Comparison of ENCODE assay signal across 8 mouse cellular contexts in genomic region chr15:79946022-79946421, GRCm38 (mm10). TPM values are rescaled to one million over a fixed set of nuclear protein-coding genes. Genes with fewer than 3 reads are reported as not detected.
A peak's percentile ranks its signal among the peaks of the same experiment; 100 is the strongest.
DNase-seq lines count a peak whose midpoint lies in the region; ATAC-seq and TF ChIP-seq lines count a peak whose summit lies in the region.

No protein-coding gene starts in this region.

- no peak overlapping the region for H3K4me2 ChIP-seq in CH12.LX (ENCODE audit: insufficient read depth, low read depth, poor library complexity, severe bottlenecking)
- H3K4me2 ChIP-seq in forebrain, embryonic 14.5 days (ENCODE audit: low read length): no peak overlapping the region
- H3K4me2 ChIP-seq in liver, postnatal 0 days (ENCODE audit: low read depth, low read length): no peak overlapping the region
- no peak overlapping the region for H3K4me2 ChIP-seq in neural tube, embryonic 15.5 days

- H3K27ac ChIP-seq in CH12.LX (ENCODE audit: insufficient read depth, low read depth): no peak overlapping the region
- no peak overlapping the region for H3K27ac ChIP-seq in forebrain, embryonic 14.5 days (ENCODE audit: low read depth, low read length)
- H3K27ac ChIP-seq in liver, postnatal 0 days (ENCODE audit: low read depth): no peak overlapping the region
- H3K27ac ChIP-seq in neural tube, embryonic 15.5 days (replicated peaks): no peak overlapping the region

- no peaks in the 10 kb centered on the region for H3K27me3 ChIP-seq in CH12.LX (replicated peaks)
- H3K27me3 ChIP-seq in forebrain, embryonic 14.5 days (replicated peaks; ENCODE audit: control insufficient read depth, insufficient read depth, low read length): no peaks in the 10 kb centered on the region
- no peaks in the 10 kb centered on the region; the same call in 1 of the 2 replicates for H3K27me3 ChIP-seq in liver, postnatal 0 days (ENCODE audit: insufficient read depth, low read length)
- H3K27me3 ChIP-seq in neural tube, embryonic 15.5 days (replicated peaks): 0 out of 2 replicates have a peak, but pooled peaks cover 3% of the 10 kb centered on the region

- DNase-seq in CH12.LX (ENCODE audit: extremely low read depth): peak; percentile 88
- peak; percentile 81 for DNase-seq in c-Kit-positive CD71-positive TER-119-negative erythroid progenitor cells, embryonic 14.5 days (ENCODE audit: low read depth)
- peak; percentile 93 for DNase-seq in forebrain, embryonic 14.5 days (ENCODE audit: low spot score)
- DNase-seq in heart, postnatal 25 days (ENCODE audit: low spot score): peak; percentile 73
- DNase-seq in layer of hippocampus, adult 11-12 months (ENCODE audit: low spot score): peak; percentile 90
- peak; percentile 90 for DNase-seq in liver, postnatal 0 days
- peak; percentile 95 for DNase-seq in testis, postnatal 10 days (ENCODE audit: low spot score)

- no peaks in the 10 kb centered on the region for H3K79me2 ChIP-seq in CH12.LX (replicated peaks; ENCODE audit: control insufficient read depth, extremely low read depth, insufficient read depth, poor library complexity, severe bottlenecking)

- no peak overlapping the region for H3K4me3 ChIP-seq in CH12.LX (replicated peaks in 1 of 3; ENCODE audit: low read depth in 2 of 3, low read length in 2 of 3, poor library complexity in 1 of 3)
- H3K4me3 ChIP-seq in forebrain, embryonic 14.5 days (ENCODE audit: low read depth, low read length): no peak overlapping the region
- H3K4me3 ChIP-seq in liver, postnatal 0 days (ENCODE audit: low read depth, low read length): no peak overlapping the region
- no peak overlapping the region for H3K4me3 ChIP-seq in neural tube, embryonic 15.5 days (replicated peaks)

- peak; percentile 96 for TF ChIP-seq RAD21 in CH12.LX (IDR thresholded peaks at IDR 0.05; ENCODE audit: low read depth, low read length)

- H3K4me1 ChIP-seq in CH12.LX (ENCODE audit: control insufficient read depth in 1 of 2, insufficient read depth in 2 of 2): peaks cover 3 to 29% of the 10 kb centered on the region in 2 experiments; a peak in 2 of 4 replicates
- H3K4me1 ChIP-seq in forebrain, embryonic 14.5 days (ENCODE audit: control insufficient read depth, insufficient read depth, low read length): peaks cover 12% of the 10 kb centered on the region
- H3K4me1 ChIP-seq in liver, postnatal 0 days (ENCODE audit: insufficient read depth): peaks cover 5% of the 10 kb centered on the region; the same call in 1 of the 2 replicates
- H3K4me1 ChIP-seq in neural tube, embryonic 15.5 days: peaks cover 20% of the 10 kb centered on the region

- H3K36me3 ChIP-seq in CH12.LX (replicated peaks in 1 of 2; ENCODE audit: control insufficient read depth in 1 of 2, insufficient read depth in 1 of 2, low read length in 1 of 2): no peaks in the 10 kb centered on the region
- no peaks in the 10 kb centered on the region for H3K36me3 ChIP-seq in forebrain, embryonic 14.5 days (ENCODE audit: control insufficient read depth, insufficient read depth, low read length)
- H3K36me3 ChIP-seq in liver, postnatal 0 days (replicated peaks; ENCODE audit: insufficient read depth, low read length): no peaks in the 10 kb centered on the region
- H3K36me3 ChIP-seq in neural tube, embryonic 15.5 days: no peaks in the 10 kb centered on the region

- dilution Hi-C loops in CH12.LX (cut with MboI; ENCODE audit: extremely low pct_ligation_motif_present, extremely low pct_unique_long_range_greater_than_20kb, low sequenced_read_pairs): no loop called here

- peak; percentile 88 to 95 for TF ChIP-seq CTCF in CH12.LX (conservative IDR thresholded peaks at IDR 0.05 in 1 of 2, IDR thresholded peaks at IDR 0.05 in 1 of 2; ENCODE audit: low read depth in 2 of 2, low read length in 2 of 2)
- peak; percentile 98 for TF ChIP-seq CTCF in liver, postnatal 0 days (IDR thresholded peaks at IDR 0.05; ENCODE audit: low read depth)

- in situ Hi-C loops in CH12.LX (cut with MboI; ENCODE audit: low pct_ligation_motif_present, low pct_unique_long_range_greater_than_20kb, low sequenced_read_pairs): loop anchor here (10.0 kb wide), 1 partner anchor 289 kb away; the partner anchor contains the start of genes AC140267.1 and Mief1

- H3K9me3 ChIP-seq in CH12.LX (replicated peaks; ENCODE audit: low read length): peaks cover 18% of the 10 kb centered on the region
- H3K9me3 ChIP-seq in forebrain, embryonic 14.5 days (replicated peaks; ENCODE audit: control insufficient read depth, low read length): no peaks in the 10 kb centered on the region
- H3K9me3 ChIP-seq in liver, postnatal 0 days (ENCODE audit: low read length): no peaks in the 10 kb centered on the region
- no peaks in the 10 kb centered on the region for H3K9me3 ChIP-seq in neural tube, embryonic 15.5 days (replicated peaks)

- ATAC-seq in forebrain, embryonic 14.5 days: peak; percentile 76
- ATAC-seq in liver, postnatal 0 days: peak; percentile 85
- ATAC-seq in neural tube, embryonic 15.5 days (ENCODE audit: low FRiP score): peak; percentile 72

- no peak for TF ChIP-seq POLR2A in CH12.LX (IDR thresholded peaks at IDR 0.05; ENCODE audit: low read depth, low read length)

- intact Hi-C loops in heart, postnatal 25 days (cut with DNase I): loop anchor here (1.0 to 10.0 kb wide), 2 partner anchors 130 to 279 kb away; no protein-coding TSS in a partner anchor

- no peak for TF ChIP-seq EP300 in CH12.LX (IDR thresholded peaks at IDR 0.05; ENCODE audit: low read length)
- TF ChIP-seq EP300 in liver, postnatal 0 days (IDR thresholded peaks at IDR 0.05; ENCODE audit: low read depth): no peak

- 13% methylated on average over 4 of the region's 4 CpGs for WGBS in forebrain, embryonic 14.5 days
- 8% methylated on average over 4 of the region's 4 CpGs for WGBS in liver, postnatal 0 days (ENCODE audit: insufficient replicate concordance)
- 17% methylated on average over 4 of the region's 4 CpGs for WGBS in neural tube, embryonic 15.5 days

- no peak overlapping the region for H3K9ac ChIP-seq in CH12.LX (ENCODE audit: insufficient read depth, low read depth)
- H3K9ac ChIP-seq in forebrain, embryonic 14.5 days (ENCODE audit: low read length): no peak overlapping the region
- H3K9ac ChIP-seq in liver, postnatal 0 days (replicated peaks): no peak overlapping the region
- H3K9ac ChIP-seq in neural tube, embryonic 15.5 days (replicated peaks): no peak overlapping the region

TF ChIP-seq in CH12.LX, 34 proteins besides CTCF, POLR2A, EP300 and RAD21:
- 0 out of 2 replicates have a peak, but pooled peaks have one; percentile 23 for TF ChIP-seq TCF12 (IDR thresholded peaks at IDR 0.05; ENCODE audit: low read depth, low read length)
- 0 out of 2 replicates have a peak, but pooled peaks have one; percentile 34 for TF ChIP-seq SIN3A (IDR thresholded peaks at IDR 0.05; ENCODE audit: low read length)
- no peak for TF ChIP-seq RCOR1 (conservative IDR thresholded peaks at IDR 0.05; ENCODE audit: low read depth, low read length)
- TF ChIP-seq MYC (IDR thresholded peaks at IDR 0.05; ENCODE audit: low read depth, low read length): 0 out of 2 replicates have a peak, but pooled peaks have one; percentile 32
- peak; percentile 96 for TF ChIP-seq SMC3 (IDR thresholded peaks at IDR 0.05; ENCODE audit: low read depth, low read length)
- TF ChIP-seq KAT2A (IDR thresholded peaks at IDR 0.05; ENCODE audit: insufficient replicate concordance, low read length): no peak
- TF ChIP-seq NELFE (IDR thresholded peaks at IDR 0.05; ENCODE audit: low read depth, low read length): peak; percentile 39; the same call in 1 of the 2 replicates
- peak; percentile 46; the same call in 1 of the 2 replicates for TF ChIP-seq MEF2A (IDR thresholded peaks at IDR 0.05; ENCODE audit: borderline replicate concordance, low read depth, low read length)
- peak; percentile 88 for TF ChIP-seq ZC3H11A (IDR thresholded peaks at IDR 0.05; ENCODE audit: low read depth, low read length)

RNA-seq across cellular contexts. Expression of gene Cbx7, which starts 24.9 kb away (rescaled TPM):
- total RNA-seq in CH12.LX (2012; rRNA removed): 10.0 and 12.1 TPM in 2 replicates
- 5.6 and 8.1 TPM in 2 replicates for total RNA-seq in CH12.LX (2014; rRNA removed)
- polyA plus RNA-seq in CH12.LX (2012; ENCODE audit: insufficient read length, low read depth): 12.4 and 14.7 TPM in 2 replicates
- 1.6 and 2.1 TPM in 2 replicates for polyA plus RNA-seq in forebrain, embryonic 14.5 days (2014; fragmentation: Nextera tagmentation; extraction: Ambion mirVana)
- 1 to 10 TPM; 9.4 to 9.8 TPM for total RNA-seq in heart, postnatal 25 days (2021)
- polyA plus RNA-seq in liver, postnatal 0 days (2015; fragmentation: Nextera tagmentation; extraction: Ambion mirVana): 1.0 and 1.2 TPM in 2 replicates
- 4.1 and 4.6 TPM in 2 replicates for polyA plus RNA-seq in neural tube, embryonic 15.5 days (2015; fragmentation: Nextera tagmentation; extraction: Ambion mirVana)

RNA-seq across cellular contexts. Expression of gene Apobec3, which starts 54.6 kb away (rescaled TPM):
- total RNA-seq in CH12.LX (2012; rRNA removed) (3.9 and 4.7 TPM in 2 replicates), CH12.LX (2014; rRNA removed) (8.7 and 10.4 TPM in 2 replicates)
- 94.3 and 98.5 TPM in 2 replicates for polyA plus RNA-seq in CH12.LX (2012; ENCODE audit: insufficient read length, low read depth)
- 4.8 and 5.6 TPM in 2 replicates for polyA plus RNA-seq in forebrain, embryonic 14.5 days (2014; fragmentation: Nextera tagmentation; extraction: Ambion mirVana)
- 1 to 10 TPM; 6.3 to 6.4 TPM for total RNA-seq in heart, postnatal 25 days (2021)
- polyA plus RNA-seq in liver, postnatal 0 days (2015; fragmentation: Nextera tagmentation; extraction: Ambion mirVana): 34.6 and 38.1 TPM in 2 replicates
- 4.8 and 44.4 TPM in 2 replicates for polyA plus RNA-seq in neural tube, embryonic 15.5 days (2015; fragmentation: Nextera tagmentation; extraction: Ambion mirVana)
